Mouse (Mus musculus) hindbrain, embryonic 13.5 days (tissue): ENCODE measurements around the gene Usf2. TPM values are rescaled to one million over a fixed set of nuclear protein-coding genes. Genes with fewer than 3 reads are reported as not detected.

Experiments used
- ATAC-seq: fragments of 200-750 bp; cut with Nextera tagmentation; 2 replicates; pipeline ENCODE4 v1.8.0; 2017; ENCODE audit warnings: moderate TSS enrichment; ENCODE audit not compliant: low FRiP score
- H3K27ac ChIP-seq: fragments of 300-500 bp; sonication (generic); 2 replicates; pipeline ENCODE4 v1.5.1; 2015; ENCODE audit warnings: inconsistent platforms, mild to moderate bottlenecking, moderate library complexity
- H3K27me3 ChIP-seq: fragments of 300-500 bp; sonication (generic); 2 replicates; pipeline ENCODE4 v1.6.1; 2015; ENCODE audit warnings: mild to moderate bottlenecking, inconsistent platforms
- H3K36me3 ChIP-seq: fragments of 300-500 bp; sonication (generic); 2 replicates; pipeline ENCODE4 v1.6.1; 2015; ENCODE audit warnings: mild to moderate bottlenecking, inconsistent platforms
- H3K4me1 ChIP-seq: fragments of 300-500 bp; sonication (generic); replicated peaks from 2 replicates; pipeline ENCODE4 v1.6.1; 2015; ENCODE audit warnings: inconsistent platforms
- H3K4me2 ChIP-seq: fragments of 300-500 bp; sonication (generic); 2 replicates; pipeline ENCODE4 v1.6.1; 2015; ENCODE audit warnings: inconsistent platforms, mild to moderate bottlenecking, moderate library complexity
- H3K4me3 ChIP-seq: fragments of 300-500 bp; sonication (generic); 2 replicates; pipeline ENCODE4 v1.5.1; 2015; ENCODE audit warnings: mild to moderate bottlenecking, inconsistent platforms
- H3K9ac ChIP-seq: fragments of 300-500 bp; sonication (generic); 2 replicates; pipeline ENCODE4 v1.6.1; 2015; ENCODE audit warnings: mild to moderate bottlenecking, inconsistent platforms
- H3K9me3 ChIP-seq: fragments of 300-500 bp; sonication (generic); 2 replicates; pipeline ENCODE4 v1.6.1; 2016; ENCODE audit warnings: inconsistent platforms
- WGBS: fragments of 180-500 bp; shearing (Covaris S2); methylation state at CpG from one replicate; pipeline ENCODE4 v1.1.7; 2015; 5-methylcytosine and 5-hydroxymethylcytosine counted together
- polyA plus RNA-seq: library from polyadenylated mRNA; unstranded; fragments of >200 nt; fragmentation: Nextera tagmentation; extraction: Ambion mirVana; gene quantifications from 2 replicates; pipeline ENCODE4 v1.2.1, GENCODE M21; 2015

Usf2 gene
- 25.9 and 26.0 TPM in 2 replicates for polyA plus RNA-seq

- peak within 1 kb of the TSS; percentile 84 for H3K4me2 ChIP-seq
- WGBS: 2% methylated on average over 11 of the region's 82 CpGs
- peak; percentile 40 for ATAC-seq
- no peaks in the 10 kb centered on the region for H3K9me3 ChIP-seq
- peak within 1 kb of the TSS; percentile 99 for H3K27ac ChIP-seq
- H3K27me3 ChIP-seq: no peaks in the 10 kb centered on the region
- H3K4me1 ChIP-seq: peaks cover 40% of the 10 kb centered on the region
- peak within 1 kb of the TSS; percentile 99 for H3K9ac ChIP-seq
- H3K4me3 ChIP-seq: peak within 1 kb of the TSS; percentile 93
- H3K36me3 ChIP-seq: peaks cover 33% of the 10 kb centered on the region
Measured at GRCm38 (mm10) chr7:30956756-30957366, at the start of gene Usf2. TSS of gene Usf2 (minus strand) at chr7:30956803.

GRCm38 (mm10) chr7:31002650-31003049 lies 46.0 kb upstream of the Usf2 start:
- no peaks in the 10 kb centered on the region for H3K9me3 ChIP-seq
- no peak overlapping the region for H3K9ac ChIP-seq
- no peak overlapping the region for H3K4me3 ChIP-seq
- peaks cover 7% of the 10 kb centered on the region; the same call in 1 of the 2 replicates for H3K4me1 ChIP-seq
- H3K27me3 ChIP-seq: no peaks in the 10 kb centered on the region
- WGBS: 83% methylated on average over 8 of the region's 8 CpGs
- no peak overlapping the region for H3K27ac ChIP-seq
- H3K4me2 ChIP-seq: no peak overlapping the region
- H3K36me3 ChIP-seq: no peaks in the 10 kb centered on the region
- ATAC-seq: no peak

- no peaks in the 10 kb centered on the region for H3K27me3 ChIP-seq
- peaks cover 7% of the 10 kb centered on the region; the same call in 1 of the 2 replicates for H3K4me1 ChIP-seq
- no peak overlapping the region for H3K9ac ChIP-seq
- no peak overlapping the region for H3K27ac ChIP-seq
- H3K9me3 ChIP-seq: no peaks in the 10 kb centered on the region
- H3K4me2 ChIP-seq: no peak overlapping the region
- no peak for ATAC-seq
- no peaks in the 10 kb centered on the region for H3K36me3 ChIP-seq
- 50% methylated on average over 7 of the region's 7 CpGs for WGBS
- H3K4me3 ChIP-seq: no peak overlapping the region
Measured at GRCm38 (mm10) chr7:31000505-31001020, 44.0 kb upstream of the Usf2 start.

- no peaks in the 10 kb centered on the region for H3K36me3 ChIP-seq
- 97% methylated on average over 2 of the region's 2 CpGs for WGBS
- peaks cover 7% of the 10 kb centered on the region; the same call in 1 of the 2 replicates for H3K4me1 ChIP-seq
- H3K9me3 ChIP-seq: no peaks in the 10 kb centered on the region
- no peak overlapping the region for H3K9ac ChIP-seq
- no peak overlapping the region for H3K4me2 ChIP-seq
- no peak for ATAC-seq
- H3K27me3 ChIP-seq: no peaks in the 10 kb centered on the region
- no peak overlapping the region for H3K4me3 ChIP-seq
- no peak overlapping the region for H3K27ac ChIP-seq
Measured at GRCm38 (mm10) chr7:30996491-30996890, 39.9 kb upstream of the Usf2 start.

- no peaks in the 10 kb centered on the region for H3K9me3 ChIP-seq
- no peaks in the 10 kb centered on the region for H3K4me1 ChIP-seq
- no peaks in the 10 kb centered on the region; the same call in 1 of the 2 replicates for H3K27me3 ChIP-seq
- no peak for ATAC-seq
- WGBS: 86% methylated on average over 5 of the region's 5 CpGs
- no peak overlapping the region for H3K27ac ChIP-seq
- H3K4me2 ChIP-seq: no peak overlapping the region
- H3K36me3 ChIP-seq: no peaks in the 10 kb centered on the region
- no peak overlapping the region for H3K9ac ChIP-seq
- H3K4me3 ChIP-seq: no peak overlapping the region
Measured at GRCm38 (mm10) chr7:30993986-30994385, 37.4 kb upstream of the Usf2 start.

GRCm38 (mm10) chr7:30992148-30992547 lies 35.5 kb upstream of the Usf2 start:
- no peaks in the 10 kb centered on the region for H3K4me1 ChIP-seq
- H3K27me3 ChIP-seq: no peaks in the 10 kb centered on the region; the same call in 1 of the 2 replicates
- no peak overlapping the region for H3K9ac ChIP-seq
- no peak overlapping the region for H3K27ac ChIP-seq
- no peak overlapping the region for H3K4me2 ChIP-seq
- no peaks in the 10 kb centered on the region for H3K9me3 ChIP-seq
- 79% methylated on average over 5 of the region's 5 CpGs for whole genome bisulfite sequencing
- H3K36me3 ChIP-seq: no peaks in the 10 kb centered on the region
- no peak for ATAC-seq
- no peak overlapping the region for H3K4me3 ChIP-seq

GRCm38 (mm10) chr7:30988519-30989162 lies 32.0 kb upstream of the Usf2 start:
- Histone ChIP-seq H3K4me3 (no peak overlapping the region), H3K9ac (no peak overlapping the region), H3K9me3 (no peaks in the 10 kb centered on the region), H3K27ac (no peak overlapping the region), H3K27me3 (no peaks in the 10 kb centered on the region; the same call in 1 of the 2 replicates), H3K4me1 (no peaks in the 10 kb centered on the region), H3K4me2 (no peak overlapping the region), H3K36me3 (no peaks in the 10 kb centered on the region)
- 86% methylated on average over 4 of the region's 4 CpGs for WGBS
- ATAC-seq: no peak

GRCm38 (mm10) chr7:30985357-30985756 lies 28.8 kb upstream of the Usf2 start:
- 89% methylated on average over 9 of the region's 9 CpGs for WGBS
- H3K4me3 ChIP-seq: no peak overlapping the region
- H3K9ac ChIP-seq: no peak overlapping the region
- no peaks in the 10 kb centered on the region for H3K9me3 ChIP-seq
- no peak overlapping the region for H3K4me2 ChIP-seq
- no peak overlapping the region for H3K27ac ChIP-seq
- no peaks in the 10 kb centered on the region; the same call in 1 of the 2 replicates for H3K27me3 ChIP-seq
- no peaks in the 10 kb centered on the region for H3K36me3 ChIP-seq
- no peaks in the 10 kb centered on the region for H3K4me1 ChIP-seq
- no peak for ATAC-seq

- Histone ChIP-seq H3K9ac (no peak overlapping the region), H3K9me3 (no peaks in the 10 kb centered on the region), H3K36me3 (no peaks in the 10 kb centered on the region), H3K4me3 (no peak overlapping the region), H3K27me3 (no peaks in the 10 kb centered on the region), H3K4me1 (no peaks in the 10 kb centered on the region), H3K4me2 (no peak overlapping the region), H3K27ac (no peak overlapping the region)
- WGBS: 93% methylated on average over 4 of the region's 4 CpGs
- no peak for ATAC-seq
Measured at GRCm38 (mm10) chr7:30981703-30982102, 25.1 kb upstream of the Usf2 start.

- Histone ChIP-seq H3K4me3 (peak within 1 kb of the TSS; percentile 35), H3K27ac (0 out of 2 replicates have a peak within 1 kb of the TSS, but pooled peaks have one; percentile 23), H3K4me2 (peak within 1 kb of the TSS; percentile 56), H3K4me1 (peaks cover 12% of the 10 kb centered on the region), H3K9ac (peak within 1 kb of the TSS; percentile 46), H3K27me3 (peaks cover 29% of the 10 kb centered on the region), H3K36me3 (no peaks in the 10 kb centered on the region), H3K9me3 (no peaks in the 10 kb centered on the region)
- ATAC-seq: peak; percentile 84
- WGBS: 0% methylated on average over 36 of the region's 37 CpGs
Measured at GRCm38 (mm10) chr7:30973501-30974289, 17.1 kb upstream of the Usf2 start, which contains the start of gene Fam187b. TSS of gene Fam187b (plus strand) at chr7:30973790.

GRCm38 (mm10) chr7:30973251-30973500 lies 16.6 kb upstream of the Usf2 start, which contains the start of gene Lsr:
TSS of gene Lsr (minus strand) at chr7:30973464.
- 0% methylated on average over 19 of the region's 19 CpGs for WGBS

More at GRCm38 (mm10) chr7:30973251-30973500, 16.6 kb upstream of the Usf2 start, which contains the start of gene Lsr:
- peak within 1 kb of the TSS; percentile 35 for H3K4me3 ChIP-seq
- peaks cover 29% of the 10 kb centered on the region for H3K27me3 ChIP-seq
- H3K36me3 ChIP-seq: no peaks in the 10 kb centered on the region
- peak within 1 kb of the TSS; percentile 46 for H3K9ac ChIP-seq
- peak; percentile 47 for ATAC-seq
- H3K4me1 ChIP-seq: peaks cover 12% of the 10 kb centered on the region
- H3K27ac ChIP-seq: 0 out of 2 replicates have a peak within 1 kb of the TSS, but pooled peaks have one; percentile 23
- peak within 1 kb of the TSS; percentile 56 for H3K4me2 ChIP-seq
- H3K9me3 ChIP-seq: no peaks in the 10 kb centered on the region
